Mouse (Mus musculus) neural tube, embryonic 15.5 days (tissue): Measurements from ENCODE around the gene Igfbp7. TPM values are rescaled to one million over a fixed set of nuclear protein-coding genes. Genes with fewer than 3 reads are reported as not detected.

Experiments
- ATAC-seq: fragments of 200-750 bp; cut with Nextera tagmentation; 2 replicates; pipeline ENCODE4 v1.8.0; 2017; ENCODE audit warnings: mild to moderate bottlenecking, moderate TSS enrichment, moderate library complexity; ENCODE audit not compliant: low FRiP score
- H3K27ac ChIP-seq: fragments of 300-500 bp; sonication (generic); replicated peaks from 2 replicates; pipeline ENCODE4 v1.5.1; 2015; ENCODE audit warnings: mild to moderate bottlenecking, inconsistent platforms
- H3K27me3 ChIP-seq: fragments of 300-500 bp; sonication (generic); replicated peaks from 2 replicates; pipeline ENCODE4 v1.6.1; 2015; ENCODE audit warnings: inconsistent platforms
- H3K36me3 ChIP-seq: fragments of 300-500 bp; sonication (generic); 2 replicates; pipeline ENCODE4 v1.6.1; 2015; ENCODE audit warnings: inconsistent platforms
- H3K4me1 ChIP-seq: fragments of 300-500 bp; sonication (generic); 2 replicates; pipeline ENCODE4 v1.6.1; 2015; ENCODE audit warnings: inconsistent platforms
- H3K4me2 ChIP-seq: fragments of 300-500 bp; sonication (generic); 2 replicates; pipeline ENCODE4 v1.6.1; 2015; ENCODE audit warnings: inconsistent platforms, mild to moderate bottlenecking, moderate library complexity
- H3K4me3 ChIP-seq: fragments of 300-500 bp; sonication (generic); replicated peaks from 2 replicates; pipeline ENCODE4 v1.5.1; 2015; ENCODE audit warnings: mild to moderate bottlenecking, inconsistent platforms
- H3K9ac ChIP-seq: fragments of 300-500 bp; sonication (generic); replicated peaks from 2 replicates; pipeline ENCODE4 v1.6.1; 2015; ENCODE audit warnings: mild to moderate bottlenecking, inconsistent platforms
- H3K9me3 ChIP-seq: fragments of 300-500 bp; sonication (generic); replicated peaks from 2 replicates; pipeline ENCODE4 v1.6.1; 2016; ENCODE audit warnings: inconsistent platforms
- WGBS: fragments of 180-500 bp; shearing (Covaris S2); methylation state at CpG from one replicate; pipeline ENCODE4 v1.1.7; 2015; ENCODE audit warnings: mixed read lengths; 5-methylcytosine and 5-hydroxymethylcytosine counted together
- polyA plus RNA-seq: library from polyadenylated mRNA; unstranded; fragments of >200 nt; fragmentation: Nextera tagmentation; extraction: Ambion mirVana; gene quantifications from 2 replicates; pipeline ENCODE4 v1.2.1, GENCODE M21; 2015

The Igfbp7 gene
- 64.4 and 64.8 TPM in 2 replicates for polyA plus RNA-seq

- Histone ChIP-seq H3K27me3 (peaks cover 17% of the 10 kb centered on the region; the same call in 1 of the 2 replicates), H3K36me3 (no peaks in the 10 kb centered on the region), H3K4me1 (peaks cover 10% of the 10 kb centered on the region; the same call in 1 of the 2 replicates), H3K9ac (peak within 1 kb of the TSS; percentile 65), H3K9me3 (no peaks in the 10 kb centered on the region), H3K4me3 (peak within 1 kb of the TSS; percentile 63), H3K27ac (no peak within 1 kb of the TSS), H3K4me2 (peak within 1 kb of the TSS; percentile 98)
- WGBS: 5% methylated on average over 89 of the region's 101 CpGs
- peak; percentile 95 for ATAC-seq
These were observed at the start of gene Igfbp7 for GRCm38 (mm10) chr5:77407341-77408298. Gene Igfbp7, minus strand, starts transcription at chr5:77408041.

- Histone ChIP-seq H3K9me3 (0 out of 2 replicates have a peak, but pooled peaks cover 4% of the 10 kb centered on the region), H3K4me1 (no peaks in the 10 kb centered on the region), H3K9ac (no peak overlapping the region), H3K4me3 (no peak overlapping the region), H3K27me3 (no peaks in the 10 kb centered on the region), H3K4me2 (no peak overlapping the region), H3K27ac (no peak overlapping the region), H3K36me3 (no peaks in the 10 kb centered on the region)
- no peak for ATAC-seq
- WGBS: 76% methylated on average over 6 of the region's 6 CpGs
These were observed 44.3 kb upstream of the Igfbp7 start for GRCm38 (mm10) chr5:77452103-77452502.

GRCm38 (mm10) chr5:77449531-77449930 lies 41.7 kb upstream of the Igfbp7 start:
- Histone ChIP-seq H3K27ac (no peak overlapping the region), H3K9me3 (0 out of 2 replicates have a peak, but pooled peaks cover 4% of the 10 kb centered on the region), H3K9ac (no peak overlapping the region), H3K4me1 (no peaks in the 10 kb centered on the region), H3K4me2 (no peak overlapping the region), H3K4me3 (no peak overlapping the region), H3K27me3 (no peaks in the 10 kb centered on the region), H3K36me3 (no peaks in the 10 kb centered on the region)
- 82% methylated on average over 7 of the region's 7 CpGs for WGBS
- ATAC-seq: no peak

- no peak overlapping the region for H3K4me2 ChIP-seq
- WGBS: 92% methylated on average over 4 of the region's 4 CpGs
- ATAC-seq: no peak
These were observed 37.6 kb upstream of the Igfbp7 start for GRCm38 (mm10) chr5:77445431-77445830.

GRCm38 (mm10) chr5:77443889-77444573 lies 36.2 kb upstream of the Igfbp7 start:
- Histone ChIP-seq H3K27ac (no peak overlapping the region), H3K4me3 (no peak overlapping the region), H3K9me3 (no peaks in the 10 kb centered on the region), H3K36me3 (no peaks in the 10 kb centered on the region), H3K4me2 (no peak overlapping the region), H3K27me3 (no peaks in the 10 kb centered on the region), H3K9ac (no peak overlapping the region), H3K4me1 (no peaks in the 10 kb centered on the region)
- ATAC-seq: no peak
- WGBS: 70% methylated on average over 8 of the region's 8 CpGs

More at GRCm38 (mm10) chr5:77445431-77445830, 37.6 kb upstream of the Igfbp7 start:
- Histone ChIP-seq H3K36me3 (no peaks in the 10 kb centered on the region), H3K9ac (no peak overlapping the region), H3K27ac (no peak overlapping the region), H3K27me3 (no peaks in the 10 kb centered on the region), H3K4me1 (no peaks in the 10 kb centered on the region), H3K4me3 (no peak overlapping the region), H3K9me3 (no peaks in the 10 kb centered on the region)

- no peak overlapping the region for H3K27ac ChIP-seq
- no peaks in the 10 kb centered on the region for H3K9me3 ChIP-seq
- 52% methylated on average over 15 of the region's 15 CpGs for WGBS
- no peaks in the 10 kb centered on the region for H3K4me1 ChIP-seq
- no peak overlapping the region for H3K4me3 ChIP-seq
- no peak for ATAC-seq
- no peaks in the 10 kb centered on the region for H3K27me3 ChIP-seq
- H3K4me2 ChIP-seq: no peak overlapping the region
- no peak overlapping the region for H3K9ac ChIP-seq
- no peaks in the 10 kb centered on the region for H3K36me3 ChIP-seq
These were observed 35.2 kb upstream of the Igfbp7 start for GRCm38 (mm10) chr5:77442856-77443623.

DNA sequence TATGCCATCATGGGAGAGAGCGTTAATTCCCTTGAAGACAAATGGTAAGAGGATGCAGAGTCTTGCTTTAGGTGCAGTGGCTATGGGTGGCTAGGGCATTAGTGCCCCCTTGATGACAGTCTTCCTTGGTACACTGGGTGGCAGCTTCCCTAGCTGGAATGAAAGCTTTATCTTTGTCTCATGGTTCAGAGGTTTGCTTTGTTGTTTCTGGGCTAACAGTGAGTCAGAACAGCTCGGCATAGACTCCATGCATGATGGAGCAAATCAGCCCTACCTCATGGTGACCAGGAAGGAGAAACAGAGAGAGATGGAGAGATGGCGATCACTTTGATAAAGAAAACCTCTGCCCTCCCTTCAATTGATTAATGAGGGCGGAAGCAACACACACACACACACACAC lies 28.5 kb upstream of the Igfbp7 start:
- peaks cover 5% of the 10 kb centered on the region for H3K4me1 ChIP-seq
- H3K27ac ChIP-seq: no peak overlapping the region
- no peaks in the 10 kb centered on the region for H3K36me3 ChIP-seq
- WGBS: 80% methylated on average over 4 of the region's 4 CpGs
- no peaks in the 10 kb centered on the region for H3K9me3 ChIP-seq
- no peaks in the 10 kb centered on the region for H3K27me3 ChIP-seq
- H3K4me2 ChIP-seq: no peak overlapping the region
- no peak overlapping the region for H3K4me3 ChIP-seq
- no peak overlapping the region for H3K9ac ChIP-seq
- no peak for ATAC-seq

GRCm38 (mm10) chr5:77434060-77434459 lies 26.2 kb upstream of the Igfbp7 start:
- H3K27me3 ChIP-seq: no peaks in the 10 kb centered on the region
- H3K4me2 ChIP-seq: no peak overlapping the region
- no peaks in the 10 kb centered on the region for H3K36me3 ChIP-seq
- ATAC-seq: no peak
- H3K9ac ChIP-seq: no peak overlapping the region
- no peak overlapping the region for H3K27ac ChIP-seq
- WGBS: 77% methylated on average over 11 of the region's 11 CpGs
- H3K4me3 ChIP-seq: no peak overlapping the region
- H3K4me1 ChIP-seq: peaks cover 13% of the 10 kb centered on the region
- H3K9me3 ChIP-seq: no peaks in the 10 kb centered on the region

DNA sequence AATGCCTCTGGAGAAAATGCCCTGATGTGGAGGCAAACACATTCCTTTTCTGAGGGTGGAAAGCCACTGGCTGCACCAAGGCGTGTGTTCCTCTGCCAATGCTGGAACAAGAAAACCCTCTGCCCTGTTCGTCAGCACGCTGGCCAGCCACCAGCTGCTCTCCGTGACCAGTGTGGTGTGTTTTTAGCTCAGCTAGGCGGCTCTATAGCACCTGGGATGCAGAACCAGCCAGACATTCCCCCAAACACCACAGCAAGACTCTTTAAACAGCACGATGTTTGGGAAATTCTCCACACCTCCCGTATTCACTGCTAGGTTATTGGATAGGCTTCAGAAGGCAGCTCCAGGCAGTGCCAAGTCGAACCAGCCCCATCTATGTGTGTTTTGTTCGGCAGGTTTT lies 25.7 kb upstream of the Igfbp7 start:
- Histone ChIP-seq H3K9ac (no peak overlapping the region), H3K9me3 (no peaks in the 10 kb centered on the region), H3K27ac (no peak overlapping the region), H3K27me3 (no peaks in the 10 kb centered on the region), H3K4me2 (no peak overlapping the region), H3K4me3 (no peak overlapping the region), H3K4me1 (peaks cover 13% of the 10 kb centered on the region), H3K36me3 (no peaks in the 10 kb centered on the region)
- WGBS: 72% methylated on average over 9 of the region's 9 CpGs
- no peak for ATAC-seq

DNA sequence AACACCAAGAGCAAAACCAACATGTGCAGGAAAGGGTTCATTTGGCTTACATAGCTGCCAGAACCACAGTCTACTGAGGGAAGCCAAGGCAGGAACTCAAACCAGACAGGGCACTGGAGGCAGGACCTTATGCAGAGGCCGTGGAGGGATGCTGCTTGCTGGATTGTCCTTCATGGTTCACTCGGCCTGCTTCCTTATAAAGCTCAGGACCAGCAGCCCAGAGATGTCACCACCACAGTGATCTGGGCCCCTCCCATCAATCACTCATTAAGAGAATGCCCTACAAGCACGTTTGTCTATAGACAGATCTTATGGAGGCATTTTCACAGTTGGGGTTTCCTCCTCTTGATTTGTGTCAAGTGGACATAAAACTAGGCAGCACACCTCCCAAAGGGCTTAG lies 25.3 kb upstream of the Igfbp7 start:
- Histone ChIP-seq H3K27me3 (no peaks in the 10 kb centered on the region), H3K4me2 (no peak overlapping the region), H3K9me3 (no peaks in the 10 kb centered on the region), H3K4me3 (no peak overlapping the region), H3K4me1 (peaks cover 13% of the 10 kb centered on the region), H3K27ac (no peak overlapping the region), H3K9ac (no peak overlapping the region), H3K36me3 (no peaks in the 10 kb centered on the region)
- no peak for ATAC-seq
- WGBS: 49% methylated on average over 3 of the region's 3 CpGs

- no peak overlapping the region for H3K4me3 ChIP-seq
- no peaks in the 10 kb centered on the region for H3K27me3 ChIP-seq
- 82% methylated on average over 2 of the region's 2 CpGs for WGBS
- H3K9me3 ChIP-seq: no peaks in the 10 kb centered on the region
- H3K4me1 ChIP-seq: peaks cover 13% of the 10 kb centered on the region
- ATAC-seq: no peak
- H3K36me3 ChIP-seq: no peaks in the 10 kb centered on the region
- H3K27ac ChIP-seq: no peak overlapping the region
- H3K4me2 ChIP-seq: no peak overlapping the region
- H3K9ac ChIP-seq: no peak overlapping the region
These were observed 24.6 kb upstream of the Igfbp7 start for GRCm38 (mm10) chr5:77432446-77432845.
